Mouse (Mus musculus): ENCODE data around the gene Bbs9. TPM values are rescaled to one million over a fixed set of nuclear protein-coding genes. Genes with fewer than 3 reads are reported as not detected.

Bbs9 gene
- total and polyA plus RNA-seq, 3 experiments, result 6.9 to 9.1 (median 7.8) TPM

- dilution Hi-C loops (cut with MboI; ENCODE audit: extremely low pct_ligation_motif_present, extremely low pct_unique_long_range_greater_than_20kb, low sequenced_read_pairs) (no loop called here), in situ Hi-C loops (cut with MboI; ENCODE audit: low pct_ligation_motif_present, low pct_unique_long_range_greater_than_20kb, low sequenced_read_pairs) (no loop called here)
- Histone ChIP-seq H3K4me2 (ENCODE audit: insufficient read depth, low read depth, poor library complexity, severe bottlenecking) (no peak overlapping the region), H3K27me3 (replicated peaks) (no peaks in the 10 kb centered on the region), H3K4me3 (replicated peaks in 1 of 3; ENCODE audit: low read depth in 2 of 3, low read length in 2 of 3, poor library complexity in 1 of 3) (no peak overlapping the region), H3K9ac (ENCODE audit: insufficient read depth, low read depth) (no peak overlapping the region), H3K27ac (ENCODE audit: insufficient read depth, low read depth) (no peak overlapping the region), H3K79me2 (replicated peaks; ENCODE audit: control insufficient read depth, extremely low read depth, insufficient read depth, poor library complexity, severe bottlenecking) (no peaks in the 10 kb centered on the region), H3K9me3 (replicated peaks; ENCODE audit: low read length) (no peaks in the 10 kb centered on the region), H3K36me3 (replicated peaks in 1 of 2; ENCODE audit: control insufficient read depth in 1 of 2, insufficient read depth in 1 of 2, low read length in 1 of 2) (peaks cover 0 to 3% of the 10 kb centered on the region in 2 experiments), H3K4me1 (ENCODE audit: control insufficient read depth in 1 of 2, insufficient read depth in 2 of 2) (peaks cover 0 to 8% of the 10 kb centered on the region in 2 experiments; a peak in 2 of 4 replicates)
- DNase-seq (ENCODE audit: extremely low read depth), result no peak
- no peak for TF ChIP-seq USF2 (conservative IDR thresholded peaks at IDR 0.05; ENCODE audit: low read depth, low read length)
- TF ChIP-seq BHLHE40 (IDR thresholded peaks at IDR 0.05; ENCODE audit: low read depth, low read length), result no peak
- TF ChIP-seq MAZ (IDR thresholded peaks at IDR 0.05; ENCODE audit: low read depth, low read length), result no peak
- no peak for TF ChIP-seq CHD1 (IDR thresholded peaks at IDR 0.05; ENCODE audit: low read depth, low read length)
- TF ChIP-seq UBTF (IDR thresholded peaks at IDR 0.05; ENCODE audit: low read depth, low read length), result no peak
- no peak for TF ChIP-seq GABPA (IDR thresholded peaks at IDR 0.05; ENCODE audit: insufficient replicate concordance, low read depth, low read length)
- TF ChIP-seq MYC (IDR thresholded peaks at IDR 0.05; ENCODE audit: low read depth, low read length), result no peak
- no peak for TF ChIP-seq E2F4 (IDR thresholded peaks at IDR 0.05; ENCODE audit: insufficient replicate concordance, low read depth, low read length)
- no peak for TF ChIP-seq JUN (IDR thresholded peaks at IDR 0.05; ENCODE audit: insufficient read depth, low read depth, low read length)
- no peak for TF ChIP-seq SMC3 (IDR thresholded peaks at IDR 0.05; ENCODE audit: low read depth, low read length)
- TF ChIP-seq ETS1 (conservative IDR thresholded peaks at IDR 0.05; ENCODE audit: low read depth, low read length), result no peak
- no peak for TF ChIP-seq ELF1 (IDR thresholded peaks at IDR 0.05; ENCODE audit: low read depth, low read length)
Observed at GRCm38 (mm10) chr9:22678496-22678895, 203.0 kb downstream of the Bbs9 start.

- no peaks in the 10 kb centered on the region for H3K79me2 ChIP-seq (replicated peaks; ENCODE audit: control insufficient read depth, extremely low read depth, insufficient read depth, poor library complexity, severe bottlenecking)
- no peaks in the 10 kb centered on the region for H3K9me3 ChIP-seq (replicated peaks; ENCODE audit: low read length)
- no peak for DNase-seq (ENCODE audit: extremely low read depth)
- no peak overlapping the region for H3K4me2 ChIP-seq (ENCODE audit: insufficient read depth, low read depth, poor library complexity, severe bottlenecking)
- H3K27me3 ChIP-seq (replicated peaks), result no peaks in the 10 kb centered on the region
- peaks cover 0 to 3% of the 10 kb centered on the region in 2 experiments for H3K36me3 ChIP-seq (replicated peaks in 1 of 2; ENCODE audit: control insufficient read depth in 1 of 2, insufficient read depth in 1 of 2, low read length in 1 of 2)
- dilution Hi-C loops (cut with MboI; ENCODE audit: extremely low pct_ligation_motif_present, extremely low pct_unique_long_range_greater_than_20kb, low sequenced_read_pairs), result no loop called here
- H3K27ac ChIP-seq (ENCODE audit: insufficient read depth, low read depth), result no peak overlapping the region
- peaks cover 0 to 8% of the 10 kb centered on the region in 2 experiments; a peak in 2 of 4 replicates for H3K4me1 ChIP-seq (ENCODE audit: control insufficient read depth in 1 of 2, insufficient read depth in 2 of 2)
- no peak overlapping the region for H3K4me3 ChIP-seq (replicated peaks in 1 of 3; ENCODE audit: low read depth in 2 of 3, low read length in 2 of 3, poor library complexity in 1 of 3)
- H3K9ac ChIP-seq (ENCODE audit: insufficient read depth, low read depth), result no peak overlapping the region
- TF ChIP-seq E2F4 (IDR thresholded peaks at IDR 0.05; ENCODE audit: insufficient replicate concordance, low read depth, low read length), result no peak
- peak in 1 of 2 experiments; percentile 56; a peak in 2 of 4 replicates for TF ChIP-seq CTCF (conservative IDR thresholded peaks at IDR 0.05 in 1 of 2, IDR thresholded peaks at IDR 0.05 in 1 of 2; ENCODE audit: low read depth in 2 of 2, low read length in 2 of 2)
- TF ChIP-seq RAD21 (IDR thresholded peaks at IDR 0.05; ENCODE audit: low read depth, low read length), result peak; percentile 18
- TF ChIP-seq JUND (conservative IDR thresholded peaks at IDR 0.05; ENCODE audit: low read depth, low read length), result no peak
- no peak for TF ChIP-seq MXI1 (IDR thresholded peaks at IDR 0.05; ENCODE audit: low read depth, low read length)
- peak; percentile 57 for TF ChIP-seq SMC3 (IDR thresholded peaks at IDR 0.05; ENCODE audit: low read depth, low read length)
- in situ Hi-C loops (cut with MboI; ENCODE audit: low pct_ligation_motif_present, low pct_unique_long_range_greater_than_20kb, low sequenced_read_pairs), result no loop called here
Observed at GRCm38 (mm10) chr9:22679485-22679884, 204.0 kb downstream of the Bbs9 start.
